Mouse (Mus musculus) ES-Bruce4 (cell line): ENCODE data around the gene Nrxn3.

Experiments used
- CTCF ChIP-seq: IDR thresholded peaks from one replicate; pipeline ENCODE4 v1.8.1; 2011; ENCODE audit warnings: low read depth, low read length
- EP300 ChIP-seq: IDR thresholded peaks from 2 replicates; pipeline ENCODE4 v1.6.1; 2011; ENCODE audit warnings: low read depth, low read length; ENCODE audit not compliant: insufficient read depth
- POLR2A ChIP-seq: IDR thresholded peaks from one replicate; pipeline ENCODE4 v1.8.1; 2011; ENCODE audit warnings: low read length; ENCODE audit not compliant: insufficient read depth

- TF ChIP-seq CTCF (no peak), POLR2A (no peak), EP300 (no peak)
Measured at GRCm38 (mm10) chr12:89954441-89955070, 1231.9 kb downstream of the Nrxn3 start.
